Mouse (Mus musculus) midbrain, embryonic 16.5 days (tissue): Measurements from ENCODE around the gene Tmem232. TPM values are rescaled to one million over a fixed set of nuclear protein-coding genes. Genes with fewer than 3 reads are reported as not detected.

Experiments used
- ATAC-seq: fragments of 200-750 bp; cut with Nextera tagmentation; 2 replicates; pipeline ENCODE4 v1.8.0; 2017; ENCODE audit warnings: moderate TSS enrichment
- H3K27ac ChIP-seq: fragments of 300-500 bp; sonication (generic); 2 replicates; pipeline ENCODE4 v1.5.1; 2014; ENCODE audit warnings: mild to moderate bottlenecking, low read length, mixed read lengths
- H3K27me3 ChIP-seq: fragments of 300-500 bp; sonication (generic); 2 replicates; pipeline ENCODE4 v1.6.1; 2014; ENCODE audit warnings: low read depth, low read length, mixed read lengths; ENCODE audit not compliant: control insufficient read depth, insufficient read depth
- H3K36me3 ChIP-seq: fragments of 300-500 bp; sonication (generic); 2 replicates; pipeline ENCODE4 v1.6.1; 2014; ENCODE audit warnings: mild to moderate bottlenecking, low read length, moderate library complexity, mixed read lengths; ENCODE audit not compliant: control insufficient read depth, insufficient read depth
- H3K4me1 ChIP-seq: fragments of 300-500 bp; sonication (generic); 2 replicates; pipeline ENCODE4 v1.6.1; 2014; ENCODE audit warnings: mild to moderate bottlenecking, low read length, mixed read lengths; ENCODE audit not compliant: control insufficient read depth, insufficient read depth
- H3K4me2 ChIP-seq: fragments of 300-500 bp; sonication (generic); 2 replicates; pipeline ENCODE4 v1.6.1; 2014; ENCODE audit warnings: mild to moderate bottlenecking, low read length, mixed read lengths
- H3K4me3 ChIP-seq: fragments of 300-500 bp; sonication (generic); 2 replicates; pipeline ENCODE4 v1.5.1; 2014; ENCODE audit warnings: low read depth, mild to moderate bottlenecking, low read length, moderate library complexity, mixed read lengths
- H3K9ac ChIP-seq: fragments of 300-500 bp; sonication (generic); 2 replicates; pipeline ENCODE4 v1.6.1; 2014; ENCODE audit warnings: low read depth, low read length, mixed read lengths
- H3K9me3 ChIP-seq: fragments of 300-500 bp; sonication (generic); replicated peaks from 2 replicates; pipeline ENCODE4 v1.6.1; 2014; ENCODE audit warnings: mild to moderate bottlenecking, low read length, mixed read lengths; ENCODE audit not compliant: control insufficient read depth, poor library complexity, severe bottlenecking
- WGBS: fragments of 180-500 bp; shearing (Covaris S2); extraction: QIAGEN DNeasy Blood & Tissue Kit; methylation state at CpG from one replicate; pipeline ENCODE4 v1.1.7; 2014; 5-methylcytosine and 5-hydroxymethylcytosine counted together
- polyA plus RNA-seq: library from polyadenylated mRNA; unstranded; fragments of >200 nt; fragmentation: Nextera tagmentation; extraction: Ambion mirVana; gene quantifications from 2 replicates; pipeline ENCODE4 v1.2.1, GENCODE M21; 2015

Tmem232 gene
- polyA plus RNA-seq, 1 experiment from 2014 or later, result 0.92 TPM

GRCm38 (mm10) chr17:65340016-65340415 is 200.6 kb downstream of the Tmem232 start:
- Histone ChIP-seq H3K4me2 (no peak overlapping the region), H3K9me3 (peaks cover 4% of the 10 kb centered on the region; the same call in 1 of the 2 replicates), H3K27me3 (no peaks in the 10 kb centered on the region), H3K27ac (no peak overlapping the region), H3K4me1 (no peaks in the 10 kb centered on the region), H3K4me3 (no peak overlapping the region), H3K36me3 (no peaks in the 10 kb centered on the region), H3K9ac (no peak overlapping the region)
- ATAC-seq, result no peak
- WGBS, result 86% methylated on average over 4 of the region's 4 CpGs

- Histone ChIP-seq H3K27me3 (no peaks in the 10 kb centered on the region), H3K9me3 (no peaks in the 10 kb centered on the region), H3K9ac (no peak overlapping the region), H3K4me3 (no peak overlapping the region), H3K4me1 (no peaks in the 10 kb centered on the region), H3K27ac (no peak overlapping the region), H3K36me3 (no peaks in the 10 kb centered on the region), H3K4me2 (no peak overlapping the region)
- WGBS, result 97% methylated on average over 8 of the region's 8 CpGs
- ATAC-seq, result no peak
These were observed 209.8 kb downstream of the Tmem232 start for GRCm38 (mm10) chr17:65330759-65331158.

GRCm38 (mm10) chr17:65325249-65325648 is 215.3 kb downstream of the Tmem232 start:
- H3K9me3 ChIP-seq, result no peaks in the 10 kb centered on the region
- no peak for ATAC-seq
- no peaks in the 10 kb centered on the region for H3K36me3 ChIP-seq
- no peaks in the 10 kb centered on the region for H3K27me3 ChIP-seq
- H3K27ac ChIP-seq, result no peak overlapping the region
- H3K4me2 ChIP-seq, result no peak overlapping the region
- H3K4me1 ChIP-seq, result no peaks in the 10 kb centered on the region
- 23% methylated on average over 2 of the region's 2 CpGs for WGBS
- H3K9ac ChIP-seq, result no peak overlapping the region
- no peak overlapping the region for H3K4me3 ChIP-seq

- H3K4me1 ChIP-seq, result no peaks in the 10 kb centered on the region
- H3K9me3 ChIP-seq, result no peaks in the 10 kb centered on the region
- no peak overlapping the region for H3K4me3 ChIP-seq
- no peak overlapping the region for H3K9ac ChIP-seq
- WGBS, result 75% methylated on average over 6 of the region's 6 CpGs
- no peak overlapping the region for H3K27ac ChIP-seq
- no peaks in the 10 kb centered on the region for H3K36me3 ChIP-seq
- no peaks in the 10 kb centered on the region for H3K27me3 ChIP-seq
- H3K4me2 ChIP-seq, result no peak overlapping the region
- ATAC-seq, result no peak
These were observed 220.0 kb downstream of the Tmem232 start for GRCm38 (mm10) chr17:65320623-65321022.

GRCm38 (mm10) chr17:65299946-65300345 is 240.6 kb downstream of the Tmem232 start:
- Histone ChIP-seq H3K9me3 (no peaks in the 10 kb centered on the region; the same call in 1 of the 2 replicates), H3K27ac (no peak overlapping the region), H3K4me2 (no peak overlapping the region), H3K9ac (no peak overlapping the region), H3K4me1 (no peaks in the 10 kb centered on the region), H3K4me3 (no peak overlapping the region), H3K27me3 (no peaks in the 10 kb centered on the region), H3K36me3 (no peaks in the 10 kb centered on the region)
- no peak for ATAC-seq

GRCm38 (mm10) chr17:65297831-65298230 is 242.8 kb downstream of the Tmem232 start:
- Histone ChIP-seq H3K9me3 (no peaks in the 10 kb centered on the region), H3K4me3 (no peak overlapping the region), H3K4me2 (no peak overlapping the region), H3K9ac (no peak overlapping the region), H3K27me3 (no peaks in the 10 kb centered on the region), H3K4me1 (no peaks in the 10 kb centered on the region), H3K27ac (no peak overlapping the region), H3K36me3 (no peaks in the 10 kb centered on the region)
- ATAC-seq, result no peak
- 79% methylated on average over 5 of the region's 5 CpGs for WGBS

GRCm38 (mm10) chr17:65252160-65252559 is 288.4 kb downstream of the Tmem232 start:
- Histone ChIP-seq H3K36me3 (no peaks in the 10 kb centered on the region), H3K27ac (no peak overlapping the region), H3K9ac (no peak overlapping the region), H3K4me3 (no peak overlapping the region), H3K4me1 (no peaks in the 10 kb centered on the region), H3K9me3 (no peaks in the 10 kb centered on the region), H3K27me3 (no peaks in the 10 kb centered on the region), H3K4me2 (no peak overlapping the region)
- 65% methylated on average over 2 of the region's 2 CpGs for WGBS
- ATAC-seq, result no peak

- H3K36me3 ChIP-seq, result no peaks in the 10 kb centered on the region
- H3K4me1 ChIP-seq, result no peaks in the 10 kb centered on the region
- H3K9me3 ChIP-seq, result no peaks in the 10 kb centered on the region
- H3K4me2 ChIP-seq, result no peak overlapping the region
- H3K27ac ChIP-seq, result no peak overlapping the region
- no peak overlapping the region for H3K4me3 ChIP-seq
- no peak for ATAC-seq
- no peak overlapping the region for H3K9ac ChIP-seq
- WGBS, result 84% methylated on average over 8 of the region's 8 CpGs
- no peaks in the 10 kb centered on the region for H3K27me3 ChIP-seq
These were observed 290.3 kb downstream of the Tmem232 start for GRCm38 (mm10) chr17:65250261-65250660.

GRCm38 (mm10) chr17:65243716-65244115 is 296.9 kb downstream of the Tmem232 start:
- no peak overlapping the region for H3K4me3 ChIP-seq
- H3K27ac ChIP-seq, result no peak overlapping the region
- no peaks in the 10 kb centered on the region for H3K27me3 ChIP-seq
- WGBS, result 72% methylated on average over 5 of the region's 5 CpGs
- H3K9ac ChIP-seq, result no peak overlapping the region
- no peaks in the 10 kb centered on the region for H3K9me3 ChIP-seq
- no peak overlapping the region for H3K4me2 ChIP-seq
- H3K36me3 ChIP-seq, result no peaks in the 10 kb centered on the region
- ATAC-seq, result no peak
- H3K4me1 ChIP-seq, result no peaks in the 10 kb centered on the region
